Mouse (Mus musculus): ENCODE measurements at regions not wholly inside any gene's neighbourhood (a gene's known extent, or its start where the extent isn't known, plus 50 kb on each side); places are given as distances from the start of the nearest gene placed in this dataset.

DNA sequence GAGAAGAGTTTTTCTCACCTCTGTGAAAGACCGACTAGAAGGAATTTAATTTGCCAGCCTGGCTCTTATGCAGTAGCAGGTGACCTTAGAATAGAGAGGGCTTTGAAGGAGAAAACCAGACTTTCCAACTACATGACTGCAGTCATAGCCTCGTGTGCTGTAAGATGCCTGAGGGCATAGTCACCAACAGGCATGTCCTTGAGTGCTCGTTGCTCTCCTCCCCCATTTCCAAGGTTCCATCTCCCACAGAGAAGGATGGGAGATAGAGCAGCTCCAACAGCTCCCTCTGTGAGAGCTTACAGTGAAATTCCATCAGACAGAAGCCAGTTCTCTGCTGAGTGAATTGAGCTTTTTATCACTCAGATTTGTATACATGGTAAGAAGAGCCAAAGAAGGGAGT, 398.1 kb upstream of the Id4 start:
- DNase-seq (ENCODE audit: low spot score in 2 of 2): no peak

DNA sequence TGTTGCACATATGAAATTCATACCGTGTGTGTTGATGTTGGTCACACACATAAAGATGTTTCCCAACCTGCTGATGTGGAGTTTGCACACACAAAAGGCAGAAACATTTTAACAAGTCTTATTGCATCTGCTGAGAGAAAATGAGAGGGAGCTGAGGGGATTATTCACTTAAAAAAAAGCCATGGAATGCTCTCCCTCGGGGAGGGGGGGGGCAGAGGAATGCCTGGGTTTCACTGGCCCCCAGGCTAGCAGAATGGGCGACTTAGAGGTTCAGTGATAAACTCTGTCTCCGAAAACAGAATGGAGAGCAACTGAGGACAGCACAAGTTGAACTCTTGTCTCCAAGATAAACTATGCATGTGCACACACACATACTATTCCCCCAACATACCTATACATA, 392.4 kb upstream of the Id4 start:
- no peak for DNase-seq (ENCODE audit: low spot score in 2 of 2)

DNA sequence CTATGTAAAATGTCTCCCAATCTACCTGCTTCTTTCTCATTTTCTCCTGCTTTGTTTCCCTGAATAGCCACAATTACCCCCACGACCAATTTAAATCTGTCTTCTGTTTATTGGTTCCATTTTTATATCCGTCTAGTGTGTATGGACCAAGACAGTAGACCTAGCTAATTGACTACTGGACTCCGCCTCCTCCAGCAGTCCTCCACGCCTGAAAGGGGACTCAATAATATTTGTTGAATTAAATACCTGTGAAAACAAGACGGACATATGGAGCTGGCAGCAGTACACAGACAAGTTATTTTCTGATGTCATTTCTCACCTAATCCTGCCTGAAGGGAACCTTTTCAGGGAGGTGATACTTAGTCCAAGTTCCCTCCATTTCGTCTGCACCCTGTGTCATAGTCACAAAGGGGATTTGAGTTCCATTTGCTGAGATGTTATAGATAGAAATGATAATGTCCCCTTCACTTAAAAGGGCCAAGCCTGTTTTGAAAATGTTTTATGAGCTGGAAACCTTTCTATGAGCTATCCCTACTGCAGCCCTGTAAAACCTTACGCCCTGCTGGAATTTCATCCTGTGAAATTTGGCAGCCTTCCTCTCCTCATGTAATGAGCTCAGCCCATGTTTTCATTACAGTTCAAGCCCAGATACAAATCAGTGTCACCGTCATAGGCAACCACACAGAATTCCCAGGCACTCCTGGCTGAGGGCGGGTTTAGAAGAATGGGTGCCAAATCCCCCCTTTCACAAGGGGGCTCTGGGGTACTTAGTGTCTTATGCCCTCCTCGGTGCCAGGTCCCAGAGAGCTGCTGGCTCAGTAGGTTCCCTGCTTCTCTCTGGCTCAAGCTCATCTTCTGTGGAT, 391.1 kb upstream of the Id4 start:
- no peak for DNase-seq (ENCODE audit: low spot score in 2 of 2)

DNA sequence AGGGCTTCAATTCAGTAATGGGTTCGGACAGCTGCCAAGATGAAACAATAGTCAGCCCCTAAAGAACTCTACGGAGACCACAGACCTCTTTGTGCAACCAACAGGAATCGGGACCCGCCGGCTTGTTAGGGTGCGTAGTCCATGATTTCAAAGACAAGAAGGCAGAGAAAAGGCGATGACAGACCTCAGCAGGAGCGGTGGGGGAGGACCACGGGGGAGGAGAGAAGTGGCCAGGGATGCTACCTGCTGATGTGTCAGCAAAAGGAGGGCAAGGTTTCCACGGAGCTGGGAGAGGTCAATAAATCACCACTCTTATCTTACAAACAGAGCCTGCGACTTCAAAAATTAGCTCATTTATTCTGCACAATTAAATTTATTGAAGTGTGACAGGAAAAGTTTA, 388.4 kb upstream of the Id4 start:
- DNase-seq (ENCODE audit: low spot score in 2 of 2): no peak

DNA sequence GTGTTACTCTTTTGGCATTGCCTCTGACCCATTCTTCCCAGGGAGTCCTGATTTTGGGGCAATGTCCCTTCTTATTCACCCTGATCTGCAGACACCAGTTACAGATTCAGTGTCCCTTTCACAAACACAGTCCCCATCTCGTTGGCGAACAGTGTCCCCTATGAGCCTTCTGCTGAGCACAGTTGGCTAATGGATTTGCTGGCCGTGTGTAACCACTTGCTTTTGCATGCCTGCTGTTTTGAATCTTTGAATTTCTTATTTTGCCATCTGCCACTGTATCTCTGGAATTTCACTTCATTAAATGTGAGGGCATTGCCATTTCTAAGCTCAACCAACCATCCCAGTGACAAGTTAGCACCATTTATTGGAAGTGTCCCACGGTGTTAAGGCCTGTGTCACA, 368.5 kb upstream of the Id4 start:
- DNase-seq (ENCODE audit: low spot score in 2 of 2): no peak

DNA sequence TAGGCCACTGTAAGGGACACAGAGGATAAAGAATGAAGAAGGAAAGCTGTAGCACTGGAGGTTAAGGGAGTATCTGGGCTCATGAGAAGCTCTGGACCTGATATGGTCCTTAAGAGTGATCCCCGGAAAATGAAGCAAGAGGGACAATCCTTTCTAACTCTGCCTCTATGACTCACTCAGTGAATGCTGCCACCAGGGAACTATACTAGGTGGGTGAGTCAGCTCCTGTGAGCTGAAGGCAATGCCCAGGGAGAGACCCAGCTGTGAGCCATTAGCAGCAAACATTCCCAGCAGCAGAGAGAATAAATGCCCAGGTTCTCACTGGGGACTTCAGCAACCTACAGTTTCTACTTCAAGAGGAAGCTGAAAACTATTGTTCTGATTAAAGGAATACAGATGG, 366.7 kb upstream of the Id4 start:
- no peak for DNase-seq (ENCODE audit: low spot score in 2 of 2)

DNA sequence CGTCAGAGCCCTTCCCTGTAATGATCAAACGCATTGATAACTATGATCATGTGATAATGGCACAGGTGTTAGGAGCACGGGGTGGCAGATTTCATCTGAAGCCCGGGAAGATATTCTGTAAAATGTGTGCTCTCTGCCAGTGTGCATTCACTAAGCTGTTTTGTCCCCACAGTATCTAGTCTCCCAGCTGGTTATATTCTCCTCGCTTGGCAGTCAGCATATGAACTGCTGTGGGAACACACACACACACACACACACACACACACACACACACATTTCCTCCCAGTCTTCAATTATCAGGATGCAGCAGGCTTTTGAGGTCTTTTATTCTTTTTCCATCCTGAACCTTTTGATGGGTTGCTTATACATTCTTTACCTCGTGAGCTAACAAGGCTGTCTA, 365.8 kb upstream of the Id4 start:
- no peak for DNase-seq (ENCODE audit: low spot score in 2 of 2)

DNA sequence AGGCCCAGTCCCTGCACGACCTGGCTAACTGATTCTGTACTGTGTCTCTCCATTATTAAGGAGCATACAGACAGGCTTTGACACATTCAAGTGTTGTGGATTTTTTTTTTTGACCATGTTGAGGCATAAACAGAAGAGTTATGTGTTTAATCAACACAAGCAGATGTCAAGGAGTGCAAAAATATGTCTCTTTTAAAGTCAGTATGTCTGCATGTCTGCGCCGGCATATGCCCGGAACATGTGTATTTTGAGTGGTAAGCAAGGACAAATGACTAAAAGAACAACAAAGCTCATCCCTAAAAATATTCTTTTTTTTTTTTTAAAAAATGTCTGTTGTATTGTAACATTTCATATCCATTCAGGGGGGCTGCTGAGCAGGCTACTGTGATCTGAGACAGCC, 364.4 kb upstream of the Id4 start:
- no peak for DNase-seq (ENCODE audit: low spot score in 2 of 2)

DNA sequence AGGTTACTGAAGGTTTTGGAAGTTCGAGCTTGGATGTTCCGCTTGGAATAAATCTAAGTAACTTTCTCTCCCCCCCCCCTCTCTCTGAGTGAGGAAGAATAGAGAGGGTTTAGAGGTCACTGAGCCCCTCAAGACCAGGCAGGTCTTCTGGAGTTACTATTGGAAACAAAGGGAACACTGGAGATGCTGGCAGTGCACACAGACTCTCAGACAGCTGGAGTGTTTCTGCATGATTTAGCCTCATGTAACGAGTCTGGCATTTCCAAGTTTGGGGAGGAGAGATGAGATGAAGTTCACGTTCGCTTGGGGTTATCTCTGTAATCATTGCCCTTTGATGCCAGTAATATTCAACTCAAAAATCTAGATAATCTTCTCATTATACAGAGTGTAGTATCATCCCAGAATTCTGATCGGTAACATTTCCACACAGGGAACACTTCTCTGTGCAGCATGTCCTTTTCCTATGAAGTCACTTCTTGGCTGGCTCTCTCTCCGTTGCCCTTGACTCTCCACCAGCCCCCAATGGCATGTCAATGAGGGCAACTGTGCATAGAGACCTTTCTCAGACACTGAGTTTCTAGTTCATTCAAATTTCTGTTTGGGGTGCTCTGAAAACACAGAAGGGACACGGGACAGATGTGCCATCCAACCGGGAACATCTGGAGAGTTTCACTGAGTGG, 351.0 kb upstream of the Id4 start:
- no peak for DNase-seq (ENCODE audit: low spot score in 2 of 2)

DNA sequence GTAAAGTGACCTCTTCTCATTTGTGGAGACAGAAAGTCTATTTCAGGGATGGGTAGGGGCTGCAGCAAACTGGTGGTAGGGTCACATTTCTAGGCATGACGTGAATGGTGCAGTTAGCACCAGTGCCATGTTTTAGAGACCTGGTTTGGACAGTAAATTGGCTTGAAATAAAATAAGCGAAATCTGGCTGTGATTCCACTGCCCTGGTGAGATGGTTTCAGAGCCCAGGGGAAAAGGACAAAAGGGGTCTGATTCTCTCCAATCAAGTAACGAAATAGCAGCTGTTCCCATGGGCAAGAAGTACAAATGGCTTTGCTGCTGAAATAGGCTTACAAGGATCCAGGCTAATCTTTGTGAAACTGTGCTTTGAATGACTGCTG, 350.5 kb upstream of the Id4 start:
- no peak for DNase-seq (ENCODE audit: low spot score in 2 of 2)

DNA sequence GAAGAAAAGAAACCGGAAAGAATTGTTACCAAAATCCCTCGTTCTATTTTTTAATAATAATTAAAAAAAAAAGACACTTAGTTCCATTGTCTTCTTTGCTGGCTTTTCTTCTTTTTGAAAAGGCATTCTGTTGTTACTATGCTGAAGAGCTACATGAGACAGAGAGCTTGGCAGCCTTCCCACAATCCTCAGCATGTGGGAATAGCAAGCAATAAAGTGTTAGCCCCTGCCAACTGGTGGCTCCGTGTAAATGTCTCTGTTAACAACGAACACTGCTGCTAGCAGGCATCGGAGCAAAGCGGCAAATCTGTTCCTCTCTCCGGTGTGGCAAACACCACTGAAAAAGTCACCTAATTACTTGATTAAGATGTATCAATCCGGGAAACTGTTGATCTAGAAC, 344.6 kb upstream of the Id4 start:
- peak in 1 of 2 experiments; percentile 14 for DNase-seq (ENCODE audit: low spot score in 2 of 2)

DNA sequence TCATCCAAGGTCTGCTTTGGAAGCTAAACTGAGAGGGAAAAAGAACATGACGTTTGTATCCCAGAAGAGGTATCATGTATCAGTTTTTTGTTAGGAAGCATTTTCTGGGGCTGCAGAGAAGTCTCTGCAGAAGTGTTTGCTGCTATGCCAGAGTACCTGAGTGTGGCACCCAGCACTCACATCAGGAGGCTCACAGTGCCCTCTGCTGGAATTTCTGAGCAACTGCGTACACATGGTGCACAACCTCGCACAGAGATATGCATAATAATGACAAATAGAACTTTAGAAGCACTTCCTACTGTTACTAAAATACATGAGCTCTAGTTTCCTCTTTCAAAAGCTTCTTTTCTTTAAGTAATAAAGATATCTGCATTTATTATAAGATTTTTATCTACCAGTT, 343.7 kb upstream of the Id4 start:
- DNase-seq (ENCODE audit: low spot score in 2 of 2): no peak

DNA sequence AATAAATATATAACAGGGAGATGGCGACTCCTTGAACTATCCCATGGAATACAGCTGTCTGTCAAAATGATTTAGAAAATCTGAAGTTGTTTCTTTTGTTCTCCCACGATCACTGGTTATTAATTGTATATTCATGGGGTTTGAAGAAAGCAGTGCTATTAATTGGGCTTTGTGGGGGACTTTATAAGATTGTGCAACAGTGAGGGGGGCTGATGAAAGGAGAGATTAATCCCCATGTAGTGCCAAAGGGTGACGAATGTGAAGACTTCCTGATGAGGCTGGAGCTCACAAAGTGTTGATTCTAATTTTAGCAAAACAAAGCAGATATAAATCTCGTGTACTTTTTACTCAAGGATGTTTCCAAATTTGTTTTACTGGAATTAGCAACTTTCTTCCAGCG, 340.0 kb upstream of the Id4 start:
- DNase-seq (ENCODE audit: low spot score in 2 of 2): no peak

DNA sequence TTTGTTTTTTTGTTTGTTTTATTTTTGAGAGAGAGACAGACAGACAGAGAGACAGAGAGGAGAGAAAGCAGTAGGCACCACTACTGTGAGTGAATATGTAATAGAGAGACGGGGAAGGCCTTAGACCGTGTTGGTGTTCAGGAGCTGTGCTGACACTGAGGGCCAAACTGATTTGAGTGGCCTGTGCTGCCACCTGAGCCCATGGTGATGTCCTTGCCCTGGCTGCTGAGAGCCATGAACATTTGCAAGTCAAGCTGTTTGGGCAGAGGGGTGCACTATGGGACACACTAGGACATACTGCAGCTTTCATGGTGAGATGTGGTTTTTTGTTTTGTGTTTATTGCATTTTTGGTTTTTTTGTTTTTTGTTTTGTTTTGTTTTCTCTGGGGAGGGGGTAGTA, 320.3 kb upstream of the Id4 start:
- no peak for DNase-seq (ENCODE audit: low spot score in 2 of 2)

DNA sequence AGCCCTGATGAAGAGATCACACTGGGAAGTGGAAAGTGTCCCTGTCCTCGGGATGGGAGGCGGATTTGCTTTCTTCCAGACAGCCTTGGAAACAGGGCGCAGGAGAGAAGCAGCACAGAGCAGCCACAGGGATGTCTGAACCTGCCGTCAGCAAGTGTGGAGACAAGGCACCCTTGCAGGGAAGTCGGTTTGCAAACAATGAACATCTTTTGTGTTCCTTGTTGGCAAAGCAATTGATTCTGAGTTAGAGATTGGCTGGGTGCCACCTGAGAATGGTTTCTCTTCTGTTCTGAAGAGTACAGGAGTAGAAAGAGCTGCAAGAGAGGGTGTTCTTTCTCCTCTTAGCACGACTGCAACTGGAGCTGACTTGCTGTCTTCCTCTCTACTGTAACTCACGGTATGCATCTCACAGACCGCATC, 318.6 kb upstream of the Id4 start:
- peak in 1 of 2 experiments; percentile 10 for DNase-seq (ENCODE audit: low spot score in 2 of 2)

DNA sequence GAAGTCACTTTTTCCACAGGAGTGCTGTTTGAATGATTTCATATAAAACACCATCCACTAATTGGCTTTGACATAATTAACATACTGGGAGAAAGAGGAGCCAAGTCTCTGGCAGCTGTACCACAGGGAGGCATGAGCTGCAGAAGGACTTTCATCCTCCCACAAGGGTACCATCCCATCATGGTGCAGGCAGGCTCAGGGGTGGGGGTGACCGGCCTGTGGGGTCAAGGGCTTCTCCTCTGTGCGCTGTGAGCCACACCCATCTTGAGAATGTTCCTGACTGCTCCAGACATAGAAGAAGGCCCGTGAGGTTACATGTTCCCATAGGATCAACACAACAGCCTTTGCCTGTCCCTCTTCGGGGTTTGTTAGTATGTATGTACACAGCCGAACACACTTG, 317.4 kb upstream of the Id4 start:
- DNase-seq (ENCODE audit: low spot score in 2 of 2): no peak

DNA sequence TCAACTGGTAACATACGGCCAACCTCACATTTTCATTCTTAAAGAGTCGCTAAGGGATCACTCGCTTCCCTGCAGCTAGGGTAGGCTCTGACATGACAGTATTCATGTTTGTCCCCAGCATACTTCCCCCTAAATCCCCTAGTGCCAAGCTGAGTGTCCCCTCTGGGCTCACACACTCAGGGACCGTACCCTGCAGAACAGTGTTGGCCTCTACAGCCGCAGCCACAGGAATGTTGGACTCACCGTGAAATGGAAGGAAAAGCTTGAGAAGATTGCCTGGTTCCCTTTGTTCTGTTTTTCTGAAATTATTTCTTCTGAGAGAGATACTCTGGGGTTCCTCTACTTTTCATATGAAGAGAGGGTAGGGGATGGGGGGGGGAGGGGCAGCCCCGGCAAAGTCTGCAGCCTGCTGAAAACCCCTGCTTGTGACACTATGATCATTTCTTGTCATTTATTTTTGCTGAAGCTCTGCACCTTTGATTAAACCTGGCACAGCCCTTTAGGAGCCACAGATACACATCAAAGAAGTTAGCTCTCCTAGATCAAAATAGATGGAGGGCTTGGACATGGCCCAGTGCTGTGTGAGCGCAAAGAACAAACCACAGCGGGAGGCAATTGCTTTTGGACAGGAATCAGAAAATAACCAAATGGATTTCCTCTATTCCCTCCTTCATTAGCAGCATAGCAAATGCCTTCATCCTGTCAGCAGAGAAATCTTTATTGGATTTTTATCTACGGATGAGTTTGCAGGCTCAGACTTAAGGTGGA, 312.7 kb upstream of the Id4 start:
- DNase-seq (ENCODE audit: low spot score in 2 of 2): no peak

DNA sequence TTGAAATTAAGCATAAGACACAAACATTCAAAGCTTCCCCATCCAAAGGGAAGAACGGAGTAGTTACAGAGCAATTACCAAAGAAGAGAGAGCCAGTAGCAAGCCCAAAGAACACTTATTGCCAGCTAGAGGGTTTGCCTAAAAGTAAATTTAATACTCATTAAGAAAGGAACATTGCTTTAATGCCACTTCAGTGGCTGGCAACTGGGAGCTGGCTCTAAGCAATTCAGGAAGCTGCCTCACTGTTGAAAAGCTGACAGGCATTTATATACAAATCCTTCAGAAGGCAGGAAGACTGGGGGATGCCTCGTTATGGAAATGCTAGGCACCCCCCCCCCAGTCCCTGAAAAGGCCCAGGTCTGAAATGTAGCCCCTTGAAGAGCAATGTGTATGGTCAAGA, 310.6 kb upstream of the Id4 start:
- no peak for DNase-seq (ENCODE audit: low spot score in 2 of 2)

DNA sequence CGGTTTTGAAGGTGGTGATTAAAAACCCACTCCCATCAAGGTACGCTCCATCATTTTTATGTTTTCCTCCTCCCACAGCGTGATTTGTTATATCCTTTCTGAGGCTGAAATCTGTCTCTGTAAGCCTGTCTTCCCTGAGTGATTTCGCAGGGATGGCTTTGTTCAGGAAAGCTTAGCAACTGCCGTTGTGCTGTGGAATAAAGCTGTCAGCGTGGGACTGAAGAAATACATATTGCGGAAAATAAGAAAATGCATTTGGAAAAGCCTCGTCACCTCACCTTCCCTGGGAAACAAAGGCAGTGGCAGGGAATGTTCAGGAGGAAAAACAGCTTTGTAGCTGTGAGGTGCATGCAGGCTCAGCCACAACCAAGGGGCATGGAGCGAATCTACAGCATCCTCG, 310.0 kb upstream of the Id4 start:
- DNase-seq (ENCODE audit: low spot score in 2 of 2): no peak

DNA sequence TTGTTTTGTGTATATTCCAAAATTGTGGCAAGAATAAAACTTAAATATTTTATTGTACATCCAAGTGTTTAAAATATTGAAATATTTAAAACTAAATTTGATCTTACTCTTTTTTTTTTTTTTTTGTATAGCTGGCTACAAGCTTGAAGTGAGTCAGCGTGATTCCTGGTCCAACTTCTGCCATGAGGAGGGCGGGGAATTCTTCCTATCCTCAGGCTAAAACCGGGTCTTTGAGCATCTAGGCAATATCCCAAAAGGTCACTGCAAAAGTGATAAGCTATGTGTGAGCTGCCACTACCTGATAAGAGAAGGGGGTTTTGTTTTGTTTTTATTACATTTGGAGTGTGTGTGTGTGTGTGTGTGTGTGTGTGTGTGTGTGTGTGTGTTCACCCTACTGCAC, 308.1 kb upstream of the Id4 start:
- no peak for DNase-seq (ENCODE audit: low spot score in 2 of 2)

DNA sequence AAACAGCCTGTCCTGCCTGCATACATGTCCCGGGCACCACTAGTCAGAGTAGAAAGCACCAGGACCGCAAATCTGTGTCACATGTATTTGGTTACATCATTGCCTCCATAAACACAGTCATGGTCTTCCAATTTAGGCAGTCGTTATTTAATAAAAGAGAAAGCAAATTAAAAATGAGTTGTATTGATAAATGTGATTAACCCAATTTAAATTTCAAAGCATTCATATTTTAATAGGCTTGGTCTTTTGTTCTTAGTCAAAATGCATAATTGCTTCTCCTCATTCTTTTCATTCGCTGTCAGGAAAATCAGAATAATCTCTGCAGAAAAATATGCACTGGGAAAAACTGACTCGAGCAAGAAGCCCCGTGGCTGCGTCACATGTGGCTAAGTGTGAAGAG, 307.3 kb upstream of the Id4 start:
- no peak for DNase-seq (ENCODE audit: low spot score in 2 of 2)

DNA sequence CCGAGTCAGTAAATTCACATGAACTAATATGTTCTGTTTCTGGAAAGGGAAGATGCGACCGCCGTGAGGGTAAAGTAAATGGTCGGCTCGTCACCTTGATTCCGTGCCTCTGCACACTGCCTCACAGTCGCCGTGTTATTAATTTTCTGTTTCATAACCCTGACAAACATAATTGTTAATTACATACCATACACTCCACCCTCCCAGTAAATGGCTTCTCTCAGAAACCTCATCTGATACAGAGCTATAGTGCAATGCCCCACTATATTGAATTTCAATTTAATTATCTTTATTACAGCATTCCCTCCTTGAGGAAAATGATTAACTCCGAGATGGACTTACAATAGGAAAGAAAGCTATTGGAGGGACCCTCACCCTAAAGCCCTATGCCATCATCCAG, 305.5 kb upstream of the Id4 start:
- no peak for DNase-seq (ENCODE audit: low spot score in 2 of 2)

DNA sequence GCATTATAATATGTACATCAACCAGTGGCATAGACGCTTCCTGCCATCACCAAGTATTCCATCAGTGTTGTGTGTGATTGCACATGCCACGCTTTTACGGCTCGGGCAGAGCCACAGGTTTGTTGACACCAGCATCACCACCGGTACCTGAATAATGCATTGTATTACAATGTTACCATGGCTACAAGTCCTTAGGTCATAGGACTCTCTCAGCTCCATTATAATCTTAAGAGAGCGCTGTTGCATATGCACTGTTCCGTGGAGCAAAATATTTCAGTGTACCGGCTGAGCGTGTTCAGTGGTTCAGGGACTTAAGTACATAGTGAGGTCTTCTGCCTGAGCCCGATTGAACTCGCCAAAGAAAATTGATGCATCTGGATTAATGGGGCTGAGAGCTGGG, 303.4 kb upstream of the Id4 start:
- no peak for DNase-seq (ENCODE audit: low spot score in 2 of 2)

All from frontal cortex, postnatal 25 days (tissue).